Mouse (Mus musculus) embryo, embryonic 9.5 days (tissue): Measurements from ENCODE around the gene Ssxb3.
"Not testable (repeated sequence)": the region's sequence is repeated elsewhere in the genome, so short reads cannot be mapped to it uniquely, and the experiment has no call there.

Experiments used
- DNase-seq: peaks from one replicate; pipeline ENCODE4 v3.0.0-alpha.2; 2017; ENCODE audit errors: extremely low spot score

Ssxb3 gene

DNA sequence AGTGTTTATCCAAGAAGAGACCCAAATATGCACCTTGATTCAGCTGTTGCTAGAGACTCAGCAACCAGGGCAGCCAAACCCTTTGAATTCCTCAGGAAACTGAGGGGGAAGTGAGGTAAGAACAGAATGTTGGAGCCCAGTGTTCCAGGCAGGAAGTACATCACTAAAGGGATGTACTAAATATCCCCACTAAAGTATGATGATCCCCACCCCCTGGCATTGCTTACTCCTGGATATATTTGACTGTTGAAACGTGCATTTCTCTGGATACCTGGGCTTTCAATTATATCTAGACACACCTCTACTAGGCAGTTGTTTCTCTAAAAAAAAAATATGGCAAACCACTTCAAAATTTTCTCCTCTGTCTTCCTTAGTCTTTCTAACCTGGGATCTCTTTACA, at the start of gene Ssxb3:
Gene Ssxb3 (minus strand): TSS at position 101 of the 400 bp plus-strand sequence.
- not testable (repeated sequence) for DNase-seq

- DNase-seq, result not testable (repeated sequence)
Observed at GRCm38 (mm10) chrX:8548155-8548554, 43.5 kb downstream of the Ssxb3 start, which contains the start of gene Ssxb6. Gene Ssxb6 (minus strand): TSS chrX:8548255.
